Mouse (Mus musculus): Measurements from ENCODE around the gene Pcbp4.
A peak's percentile ranks its signal among the peaks of the same experiment; 100 is the strongest.

Pcbp4 gene

GRCm38 (mm10) chr9:106447348-106447747, 5.7 kb upstream of the Pcbp4 start, which contains the start of the genes Abhd14b and Abhd14a:
Gene Abhd14b, plus strand, starts transcription at chr9:106447459.
Gene Abhd14a, minus strand, starts transcription at chr9:106447678.
- DNase-seq (ENCODE audit: low spot score) = peak; percentile 94

- no peak for DNase-seq (ENCODE audit: low spot score)
Observed at GRCm38 (mm10) chr9:106447951-106448350, 5.1 kb upstream of the Pcbp4 start.

GRCm38 (mm10) chr9:106448498-106449031, 4.5 kb upstream of the Pcbp4 start:
- peak; percentile 77 for DNase-seq (ENCODE audit: low spot score)

- DNase-seq (ENCODE audit: low spot score) = no peak
Observed at GRCm38 (mm10) chr9:106449947-106450346, 3.1 kb upstream of the Pcbp4 start.

- peak; percentile 63 for DNase-seq (ENCODE audit: low spot score)
Observed at GRCm38 (mm10) chr9:106450661-106451060, 2.4 kb upstream of the Pcbp4 start.

GRCm38 (mm10) chr9:106451298-106451697, 1.8 kb upstream of the Pcbp4 start:
- no peak for DNase-seq (ENCODE audit: low spot score)

- DNase-seq (ENCODE audit: low spot score) = no peak
Observed at GRCm38 (mm10) chr9:106451899-106452298, 1.2 kb upstream of the Pcbp4 start.

- no peak for DNase-seq (ENCODE audit: low spot score)
Observed at GRCm38 (mm10) chr9:106452351-106452750, 740 bp upstream of the Pcbp4 start.

GRCm38 (mm10) chr9:106452821-106453220, 270 bp upstream of the Pcbp4 start:
- no peak for DNase-seq (ENCODE audit: low spot score)

GRCm38 (mm10) chr9:106454071-106454761, 1.1 kb downstream of the Pcbp4 start:
- DNase-seq (ENCODE audit: low spot score) = no peak

GRCm38 (mm10) chr9:106454888-106455681, 2.0 kb downstream of the Pcbp4 start:
- DNase-seq (ENCODE audit: low spot score) = no peak

- DNase-seq (ENCODE audit: low spot score) = no peak
Observed at GRCm38 (mm10) chr9:106456325-106457162, 3.5 kb downstream of the Pcbp4 start.

GRCm38 (mm10) chr9:106457163-106457559, 4.1 kb downstream of the Pcbp4 start:
- no peak for DNase-seq (ENCODE audit: low spot score)

GRCm38 (mm10) chr9:106457920-106458319, 4.8 kb downstream of the Pcbp4 start:
- DNase-seq (ENCODE audit: low spot score) = no peak

- no peak for DNase-seq (ENCODE audit: low spot score)
Observed at GRCm38 (mm10) chr9:106459946-106460345, 6.9 kb downstream of the Pcbp4 start.

- DNase-seq (ENCODE audit: low spot score) = no peak
Observed at GRCm38 (mm10) chr9:106460401-106461025, 7.4 kb downstream of the Pcbp4 start.

GRCm38 (mm10) chr9:106461026-106461415, 7.9 kb downstream of the Pcbp4 start:
- DNase-seq (ENCODE audit: low spot score) = no peak

- no peak for DNase-seq (ENCODE audit: low spot score)
Observed at GRCm38 (mm10) chr9:106461641-106462429, 8.7 kb downstream of the Pcbp4 start.

- DNase-seq (ENCODE audit: low spot score) = no peak
Observed at GRCm38 (mm10) chr9:106462430-106462800, 9.3 kb downstream of the Pcbp4 start.

GRCm38 (mm10) chr9:106463122-106464063, 10.3 kb downstream of the Pcbp4 start:
- DNase-seq (ENCODE audit: low spot score) = no peak

Measured in ovary, postnatal 36 days (tissue).